Mouse (Mus musculus) forebrain, embryonic 10.5 days (tissue): ENCODE data around the gene Golga3. TPM values are rescaled to one million over a fixed set of nuclear protein-coding genes. Genes with fewer than 3 reads are reported as not detected.

ENCODE experiments used
- DNase-seq: peaks from one replicate; pipeline ENCODE4 v3.0.0-alpha.2; 2017; ENCODE audit warnings: low spot score; ENCODE audit errors: extremely low spot score
- H3K27ac ChIP-seq: fragments of 300-500 bp; sonication (generic); 2 replicates; pipeline ENCODE4 v1.5.1; 2016; ENCODE audit warnings: mild to moderate bottlenecking
- H3K27me3 ChIP-seq: fragments of 300-500 bp; sonication (generic); 2 replicates; pipeline ENCODE4 v1.6.1; 2016; ENCODE audit warnings: mild to moderate bottlenecking; ENCODE audit not compliant: poor library complexity, severe bottlenecking
- H3K36me3 ChIP-seq: fragments of 300-500 bp; sonication (generic); replicated peaks from 2 replicates; pipeline ENCODE4 v1.6.1; 2016; ENCODE audit warnings: mild to moderate bottlenecking, moderate library complexity
- H3K4me1 ChIP-seq: fragments of 300-500 bp; sonication (generic); 2 replicates; pipeline ENCODE4 v1.6.1; 2016
- H3K4me3 ChIP-seq: fragments of 300-500 bp; sonication (generic); 2 replicates; pipeline ENCODE4 v1.5.1; 2016; ENCODE audit warnings: mild to moderate bottlenecking, moderate library complexity
- H3K9me3 ChIP-seq: fragments of 300-500 bp; sonication (generic); 2 replicates; pipeline ENCODE4 v1.6.1; 2016; ENCODE audit warnings: mild to moderate bottlenecking, moderate library complexity
- WGBS: fragments of 180-500 bp; shearing (Covaris S2); methylation state at CpG from one replicate; pipeline ENCODE4 v1.1.7; 2016; 5-methylcytosine and 5-hydroxymethylcytosine counted together
- polyA plus RNA-seq: library from polyadenylated mRNA; unstranded; fragments of >200 nt; fragmentation: Nextera tagmentation; extraction: Ambion mirVana; gene quantifications from 2 replicates; pipeline ENCODE4 v1.2.1, GENCODE M21; 2016

Gene Golga3
- polyA plus RNA-seq, result 18.2 and 19.3 TPM in 2 replicates

DNA sequence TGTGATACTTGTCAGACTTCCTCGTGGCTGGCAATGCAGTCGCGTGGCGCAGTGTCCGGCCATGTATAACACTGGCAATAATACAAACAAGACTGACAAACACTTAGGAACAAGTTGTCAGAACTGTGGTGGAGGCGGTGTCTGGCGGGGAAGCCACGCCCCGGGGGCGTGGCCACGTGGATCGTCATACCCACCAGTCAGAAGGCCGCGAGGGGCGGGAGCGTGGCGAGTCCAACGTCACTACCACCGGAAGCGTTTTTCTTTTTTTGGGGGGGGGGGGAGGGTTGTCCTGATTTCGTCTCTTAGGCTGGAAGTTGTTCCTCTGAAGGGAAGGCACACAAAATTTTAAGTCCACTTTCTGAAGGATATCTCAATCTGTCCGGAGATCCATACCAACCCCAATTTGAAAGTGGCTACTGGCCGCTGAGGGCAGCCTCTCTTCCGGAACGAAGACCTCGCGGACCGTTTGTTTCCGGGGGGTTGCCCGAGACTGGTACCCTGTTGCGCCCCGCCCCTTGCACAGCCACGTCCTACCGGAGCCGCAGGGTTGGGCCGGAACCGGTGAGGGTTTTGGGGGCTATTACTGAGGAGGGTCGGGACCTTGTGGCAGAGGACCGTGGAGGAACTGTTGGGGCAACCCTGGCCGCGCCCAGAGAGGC lies at the start of gene Golga3:
Golga3 (plus strand) TSS at position 340 of the 659 bp plus-strand sequence.
- peaks cover 6% of the 10 kb centered on the region for H3K36me3 ChIP-seq
- H3K27ac ChIP-seq, result peak within 1 kb of the TSS; percentile 90
- H3K27me3 ChIP-seq, result no peaks in the 10 kb centered on the region
- peaks cover 15% of the 10 kb centered on the region for H3K4me1 ChIP-seq
- H3K9me3 ChIP-seq, result no peaks in the 10 kb centered on the region
- DNase-seq, result peak; percentile 89
- under 1% methylated on average over 41 of the region's 41 CpGs for WGBS
- H3K4me3 ChIP-seq, result peak within 1 kb of the TSS; percentile 85

DNA sequence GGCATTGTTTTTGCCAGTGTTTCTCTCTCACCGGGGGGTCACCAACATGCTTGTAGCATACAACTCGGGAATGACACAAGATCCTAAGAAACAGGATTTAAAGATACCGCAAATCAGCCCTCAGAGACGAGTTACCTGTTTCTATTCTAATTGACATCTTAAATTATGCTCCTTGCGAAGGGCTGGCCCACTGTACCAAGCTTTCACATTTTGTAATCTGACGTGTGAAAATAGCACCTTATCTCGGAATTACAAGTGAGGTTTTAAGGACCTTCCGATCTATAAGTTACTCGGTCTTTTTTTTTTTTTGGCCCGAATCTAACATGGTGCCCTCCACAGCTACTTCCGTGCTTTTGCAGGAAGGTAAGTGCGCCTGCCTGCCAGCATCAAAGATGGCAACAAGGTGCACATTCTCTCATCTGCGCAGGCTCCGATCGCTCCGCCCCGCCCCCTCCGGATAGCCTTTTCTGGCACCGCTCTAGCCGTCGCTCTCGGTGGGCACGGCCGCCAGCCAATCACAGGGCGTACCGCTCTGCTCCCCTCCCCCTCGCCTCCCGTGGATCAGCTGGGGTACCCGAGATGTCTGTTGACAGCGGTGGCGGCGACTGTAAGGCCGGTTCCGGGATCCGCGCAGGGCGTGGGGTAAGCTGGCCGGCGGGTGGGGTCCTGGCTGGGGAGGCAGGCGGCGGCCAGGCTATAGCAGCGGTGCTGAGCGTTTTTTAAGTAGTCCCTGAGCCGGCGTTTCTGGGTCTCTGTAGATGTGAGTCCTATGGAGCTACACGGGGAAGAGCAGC lies 41.0 kb upstream of the Golga3 start, which contains the start of gene Chfr:
Chfr (plus strand) TSS at position 550 of the 794 bp plus-strand sequence.
- WGBS, result 4% methylated on average over 46 of the region's 46 CpGs
- H3K9me3 ChIP-seq, result peaks cover 18% of the 10 kb centered on the region

DNA sequence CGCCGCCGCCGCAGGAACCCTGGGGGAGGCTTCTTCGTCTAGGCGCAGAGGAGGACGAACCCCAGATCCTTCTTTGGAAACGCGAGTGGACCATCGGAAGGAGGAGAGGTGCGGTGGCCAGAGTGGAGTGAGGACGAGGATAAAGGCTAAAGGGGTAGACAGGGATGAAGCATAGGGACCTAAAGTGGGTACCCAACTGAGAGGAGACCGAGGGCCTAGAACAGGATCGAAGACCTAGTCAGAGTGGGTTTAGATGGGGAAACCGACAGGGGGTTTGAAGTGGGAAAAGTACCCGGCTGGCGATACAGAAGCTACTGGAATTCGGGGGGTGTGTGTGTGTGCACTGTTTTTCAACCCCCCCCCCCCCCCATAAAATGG lies 40.4 kb upstream of the Golga3 start:
- H3K27me3 ChIP-seq, result no peaks in the 10 kb centered on the region
- peaks cover 14% of the 10 kb centered on the region for H3K4me1 ChIP-seq
- peak overlapping the region; percentile 82 for H3K27ac ChIP-seq
- no peak for DNase-seq
- peaks cover 14% of the 10 kb centered on the region for H3K9me3 ChIP-seq
- peak overlapping the region; percentile 71 for H3K4me3 ChIP-seq
- 7% methylated on average over 18 of the region's 18 CpGs for WGBS
- peaks cover 26% of the 10 kb centered on the region for H3K36me3 ChIP-seq

More for the DNA sequence above, 41.0 kb upstream of the Golga3 start, which contains the start of gene Chfr:
- Histone ChIP-seq H3K27ac (peak within 1 kb of the TSS; percentile 82), H3K4me3 (peak within 1 kb of the TSS; percentile 71), H3K4me1 (peaks cover 14% of the 10 kb centered on the region), H3K27me3 (no peaks in the 10 kb centered on the region), H3K36me3 (peaks cover 27% of the 10 kb centered on the region)
- DNase-seq, result peak; percentile 99

DNA sequence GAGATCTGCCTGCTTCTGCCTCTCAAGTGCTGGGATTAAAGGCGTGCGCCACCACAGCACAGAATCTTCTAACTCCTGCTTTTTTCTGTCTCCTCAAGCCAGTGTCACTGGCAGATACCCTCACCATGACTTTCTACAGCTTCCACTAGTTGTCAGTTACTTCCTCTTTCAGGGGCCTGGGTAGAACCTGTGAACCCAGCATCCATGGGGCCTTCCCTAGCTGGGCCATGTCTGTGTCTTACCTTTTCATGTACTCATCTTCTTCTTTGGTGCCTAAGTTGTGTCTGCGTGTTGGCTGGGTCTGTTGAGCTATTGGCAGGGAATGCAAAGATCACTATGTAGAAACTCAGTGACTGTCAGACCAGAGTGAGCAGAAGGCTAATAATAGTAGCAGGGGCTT lies 38.7 kb upstream of the Golga3 start:
- H3K9me3 ChIP-seq, result peaks cover 8% of the 10 kb centered on the region
- H3K4me3 ChIP-seq, result no peak overlapping the region
- H3K27ac ChIP-seq, result no peak overlapping the region
- WGBS, result 94% methylated on average over 3 of the region's 3 CpGs
- DNase-seq, result no peak
- peaks cover 32% of the 10 kb centered on the region for H3K36me3 ChIP-seq
- peaks cover 14% of the 10 kb centered on the region for H3K4me1 ChIP-seq
- no peaks in the 10 kb centered on the region for H3K27me3 ChIP-seq

DNA sequence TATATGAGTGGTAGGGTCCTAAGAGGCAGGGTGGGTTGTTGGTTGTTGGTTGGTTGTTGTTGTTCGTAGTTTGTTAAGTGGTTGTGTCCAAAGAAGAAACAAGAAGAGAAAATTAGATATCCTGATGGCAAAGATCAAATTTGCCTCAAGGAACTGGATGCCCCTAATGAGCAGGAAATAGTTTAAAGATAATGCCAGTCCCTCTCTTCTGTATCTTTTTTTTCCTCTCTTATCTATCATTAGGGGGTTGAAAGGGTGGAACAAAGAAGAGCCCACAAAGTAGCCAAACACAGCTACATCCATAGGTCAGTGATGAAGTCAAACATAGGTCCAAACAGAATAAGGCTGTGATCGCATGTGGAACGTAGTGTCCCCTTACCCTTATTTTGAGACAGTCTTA lies 37.2 kb upstream of the Golga3 start:
- Histone ChIP-seq H3K9me3 (no peaks in the 10 kb centered on the region), H3K27ac (no peak overlapping the region), H3K4me1 (peaks cover 14% of the 10 kb centered on the region), H3K27me3 (no peaks in the 10 kb centered on the region), H3K36me3 (peaks cover 46% of the 10 kb centered on the region), H3K4me3 (no peak overlapping the region)
- WGBS, result 92% methylated on average over 3 of the region's 3 CpGs
- DNase-seq, result no peak

DNA sequence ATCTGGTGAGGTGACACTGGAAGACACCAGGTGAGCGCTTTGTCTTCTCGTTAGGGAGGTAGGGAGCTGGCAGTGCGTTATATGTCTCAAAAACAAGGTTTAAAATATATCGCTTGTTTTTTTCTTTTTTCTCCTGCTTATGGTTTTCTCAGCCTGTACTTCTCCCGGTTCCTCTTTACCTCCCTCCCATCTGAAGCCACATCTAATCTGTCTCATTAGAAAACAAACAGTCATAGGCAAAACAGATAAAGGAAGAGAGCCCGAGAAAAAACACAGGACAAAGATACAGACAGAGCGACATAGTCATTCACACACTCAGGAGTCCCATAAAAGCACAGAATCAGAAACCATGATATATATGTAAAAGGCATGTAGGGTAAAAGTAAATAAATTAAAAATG lies 36.1 kb upstream of the Golga3 start:
- WGBS, result 94% methylated on average over 7 of the region's 7 CpGs
- H3K4me1 ChIP-seq, result peaks cover 11% of the 10 kb centered on the region
- H3K9me3 ChIP-seq, result no peaks in the 10 kb centered on the region
- H3K36me3 ChIP-seq, result peaks cover 57% of the 10 kb centered on the region
- H3K27ac ChIP-seq, result no peak overlapping the region
- DNase-seq, result no peak
- H3K4me3 ChIP-seq, result no peak overlapping the region
- no peaks in the 10 kb centered on the region for H3K27me3 ChIP-seq

DNA sequence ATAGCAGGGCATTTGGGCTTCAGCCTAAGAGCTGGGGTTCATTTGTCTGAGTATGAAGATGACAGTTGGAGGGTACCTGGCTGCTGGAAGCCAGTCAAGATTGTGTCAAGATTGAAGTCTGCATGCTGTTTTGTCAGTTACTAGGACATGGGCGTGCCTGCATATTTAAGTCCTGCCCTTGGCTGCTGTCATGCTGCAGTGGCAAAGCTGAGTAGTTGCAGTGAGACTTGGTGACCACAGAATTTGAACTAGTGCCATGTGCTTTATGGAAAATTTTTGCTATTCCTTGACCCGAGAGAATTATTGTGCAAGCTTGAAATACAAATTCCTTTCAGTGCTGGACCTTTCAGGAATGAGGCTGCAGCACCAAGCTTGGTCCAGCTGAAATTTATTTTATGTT lies 34.2 kb upstream of the Golga3 start:
- no peak overlapping the region for H3K27ac ChIP-seq
- no peaks in the 10 kb centered on the region for H3K27me3 ChIP-seq
- no peaks in the 10 kb centered on the region for H3K4me1 ChIP-seq
- H3K4me3 ChIP-seq, result no peak overlapping the region
- peaks cover 75% of the 10 kb centered on the region for H3K36me3 ChIP-seq
- no peak for DNase-seq
- 90% methylated on average over 2 of the region's 2 CpGs for WGBS
- H3K9me3 ChIP-seq, result no peaks in the 10 kb centered on the region

DNA sequence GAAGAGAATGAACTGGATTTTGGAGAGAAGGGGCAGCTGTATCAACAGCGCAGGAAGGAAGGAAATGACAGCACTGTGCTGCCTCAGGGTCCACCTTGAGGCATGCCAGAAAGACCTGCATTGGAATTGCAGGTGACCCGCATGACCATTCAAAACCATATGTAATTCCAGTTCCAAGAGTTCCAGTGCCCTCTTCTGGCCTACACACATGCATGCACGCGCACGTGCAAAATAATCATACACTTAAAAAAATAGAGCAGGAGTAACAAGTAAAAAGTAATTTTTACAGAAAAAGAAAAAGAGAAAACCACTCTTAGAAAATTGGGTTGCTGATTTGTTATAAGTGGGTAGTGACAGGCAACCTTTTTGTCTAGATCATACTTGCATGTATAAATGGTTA lies 33.5 kb upstream of the Golga3 start:
- no peaks in the 10 kb centered on the region for H3K4me1 ChIP-seq
- 90% methylated on average over 5 of the region's 5 CpGs for whole genome bisulfite sequencing
- H3K36me3 ChIP-seq, result peaks cover 79% of the 10 kb centered on the region
- no peak overlapping the region for H3K27ac ChIP-seq
- H3K27me3 ChIP-seq, result no peaks in the 10 kb centered on the region
- no peak for DNase-seq
- H3K9me3 ChIP-seq, result no peaks in the 10 kb centered on the region
- no peak overlapping the region for H3K4me3 ChIP-seq

DNA sequence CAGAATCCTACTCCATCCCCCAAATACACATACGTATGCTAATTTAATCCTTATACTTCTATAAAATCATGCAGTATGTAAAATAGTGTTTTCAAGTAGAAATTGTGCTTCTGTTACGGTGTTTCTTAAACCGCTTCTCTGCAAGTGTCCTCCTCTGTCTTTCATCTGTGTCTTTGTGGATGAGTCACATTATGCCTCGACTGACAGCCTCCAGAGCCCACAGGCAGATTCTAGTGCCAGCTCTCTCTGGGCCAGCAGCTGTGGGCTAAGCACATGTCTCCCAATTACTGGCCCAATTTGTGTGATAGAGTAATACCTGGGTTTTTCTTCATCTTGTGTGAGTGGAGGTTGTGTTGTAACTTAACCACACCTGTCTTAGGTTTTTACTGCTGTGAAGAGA lies 7.1 kb upstream of the Golga3 start:
- 97% methylated on average over 4 of the region's 4 CpGs for WGBS

DNA sequence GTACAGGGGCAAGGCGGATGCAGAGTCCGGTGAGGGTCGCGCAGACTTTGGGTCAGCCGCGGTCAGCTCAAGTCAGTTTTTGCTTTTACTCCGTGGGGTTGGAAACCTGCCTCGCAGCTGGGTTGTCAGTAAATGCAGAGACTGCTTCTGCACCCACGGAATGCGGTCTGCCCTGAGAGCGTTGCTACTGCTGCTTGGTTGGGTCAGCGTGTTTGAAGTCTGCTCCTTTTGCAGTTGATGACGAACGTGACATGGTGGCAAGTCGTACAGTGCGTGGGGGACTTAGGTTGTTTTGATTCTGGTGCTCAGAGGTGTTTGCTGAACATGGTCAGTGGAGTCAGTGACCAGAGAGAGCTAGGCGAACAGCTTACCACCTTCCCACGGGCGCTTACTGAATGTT lies 520 bp downstream of the Golga3 start:
- WGBS, result 6% methylated on average over 19 of the region's 19 CpGs
- H3K27me3 ChIP-seq, result no peaks in the 10 kb centered on the region
- H3K4me3 ChIP-seq, result peak overlapping the region; percentile 85
- DNase-seq, result peak; percentile 16
- H3K36me3 ChIP-seq, result peaks cover 8% of the 10 kb centered on the region
- H3K4me1 ChIP-seq, result peaks cover 15% of the 10 kb centered on the region
- no peaks in the 10 kb centered on the region for H3K9me3 ChIP-seq
- H3K27ac ChIP-seq, result peak overlapping the region; percentile 90

More for the DNA sequence above, 7.1 kb upstream of the Golga3 start:
- DNase-seq, result no peak
- Histone ChIP-seq H3K4me3 (no peak overlapping the region), H3K36me3 (peaks cover 62% of the 10 kb centered on the region), H3K27me3 (no peaks in the 10 kb centered on the region), H3K4me1 (no peaks in the 10 kb centered on the region), H3K9me3 (no peaks in the 10 kb centered on the region), H3K27ac (no peak overlapping the region)

DNA sequence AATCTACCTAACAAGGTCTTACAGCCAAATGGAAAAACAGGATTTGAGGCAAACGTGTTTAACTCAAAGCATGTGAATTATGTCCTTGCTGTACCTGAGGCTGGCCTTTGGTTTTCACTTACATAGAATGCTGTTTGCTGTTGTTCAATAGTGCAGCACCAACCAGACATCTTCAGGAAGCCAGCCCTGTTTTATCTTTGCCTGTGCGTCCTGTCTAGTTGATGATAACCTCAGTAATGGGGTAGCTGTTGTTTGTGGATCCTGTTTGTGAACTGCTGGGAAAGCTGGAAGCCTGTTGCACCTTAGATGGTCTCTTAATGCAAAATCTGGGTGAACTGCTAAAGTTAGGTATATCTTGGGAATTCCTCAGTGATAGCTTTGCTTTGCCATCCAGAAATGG lies 2.1 kb downstream of the Golga3 start:
- H3K4me3 ChIP-seq, result no peak overlapping the region
- no peak for DNase-seq

DNA sequence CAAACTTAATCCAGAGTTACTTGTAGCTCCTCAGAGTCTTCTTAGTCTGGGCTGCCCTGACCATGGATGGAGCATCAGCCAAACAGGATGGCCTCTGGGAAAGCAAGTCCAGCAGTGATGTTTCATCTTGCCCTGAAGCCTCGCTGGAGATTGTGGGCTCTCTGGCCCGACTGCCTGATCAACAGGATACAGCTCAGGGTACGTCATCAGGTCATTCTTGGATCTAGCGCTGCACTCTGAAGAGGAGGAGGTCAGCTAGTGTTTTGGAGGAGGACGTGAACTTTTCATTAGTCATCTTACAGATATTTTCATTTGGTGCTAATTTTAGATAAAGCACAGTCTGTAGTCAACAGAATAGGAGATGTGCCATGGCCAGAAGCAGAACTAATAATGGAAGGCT lies 5.2 kb downstream of the Golga3 start:
- Histone ChIP-seq H3K9me3 (no peaks in the 10 kb centered on the region), H3K4me3 (no peak overlapping the region), H3K36me3 (peaks cover 50% of the 10 kb centered on the region), H3K27ac (no peak overlapping the region), H3K27me3 (no peaks in the 10 kb centered on the region), H3K4me1 (peaks cover 11% of the 10 kb centered on the region)
- WGBS, result 90% methylated on average over 5 of the region's 5 CpGs
- no peak for DNase-seq

More for the DNA sequence above, 2.1 kb downstream of the Golga3 start:
- H3K27ac ChIP-seq, result no peak overlapping the region
- peaks cover 19% of the 10 kb centered on the region for H3K36me3 ChIP-seq
- H3K4me1 ChIP-seq, result peaks cover 15% of the 10 kb centered on the region
- WGBS, result 93% methylated on average over 2 of the region's 2 CpGs
- H3K27me3 ChIP-seq, result no peaks in the 10 kb centered on the region
- no peaks in the 10 kb centered on the region for H3K9me3 ChIP-seq
